Mouse (Mus musculus) liver, embryonic 14.5 days (tissue): ENCODE data around the gene Foxp2. TPM values are rescaled to one million over a fixed set of nuclear protein-coding genes. Genes with fewer than 3 reads are reported as not detected.

ENCODE experiments used
- ATAC-seq: fragments of 200-750 bp; cut with Nextera tagmentation; 2 replicates; pipeline ENCODE4 v1.8.0; 2017; ENCODE audit warnings: moderate number of reproducible peaks, mild to moderate bottlenecking, moderate library complexity; ENCODE audit not compliant: insufficient read depth
- DNase-seq, 3 experiments: peaks; one replicate each; pipeline ENCODE4 v3.0.0-alpha.2; 2012 to 2013; ENCODE audit warnings: low read depth in 3 of 3, low spot score in 3 of 3
- H3K27ac ChIP-seq: fragments of 300-500 bp; sonication (generic); 2 replicates; pipeline ENCODE4 v1.5.1; 2014; ENCODE audit warnings: moderate library complexity, mild to moderate bottlenecking, control low read depth, inconsistent platforms
- H3K27me3 ChIP-seq: fragments of 300-500 bp; sonication (generic); 2 replicates; pipeline ENCODE4 v1.6.1; 2014; ENCODE audit warnings: mild to moderate bottlenecking, low read length, moderate library complexity; ENCODE audit not compliant: control insufficient read depth, insufficient read depth
- H3K36me3 ChIP-seq: fragments of 300-500 bp; sonication (generic); replicated peaks from 2 replicates; pipeline ENCODE4 v1.6.1; 2014; ENCODE audit warnings: low read depth; ENCODE audit not compliant: control insufficient read depth, insufficient read depth
- H3K4me1 ChIP-seq, 2 experiments: fragments of 200-500 bp in 1 of 2; fragments of 300-500 bp in 1 of 2; sonication (generic) in 1 of 2; replicated peaks; 2 replicates each; pipeline ENCODE4 v1.6.1; 2012 to 2014; ENCODE audit warnings: antibody characterized with exemption in 1 of 2, inconsistent platforms in 1 of 2, low read length in 1 of 2; ENCODE audit not compliant: control insufficient read depth in 2 of 2, insufficient read depth in 2 of 2
- H3K4me2 ChIP-seq: fragments of 300-500 bp; sonication (generic); 2 replicates; pipeline ENCODE4 v1.6.1; 2014; ENCODE audit warnings: low read depth, mild to moderate bottlenecking, control low read depth, moderate library complexity
- H3K4me3 ChIP-seq, 2 experiments: fragments of 200-500 bp in 1 of 2; fragments of 300-500 bp in 1 of 2; sonication (generic) in 1 of 2; 2 replicates each; pipeline ENCODE4 v1.5.1; 2012 to 2014; ENCODE audit warnings: low read depth in 2 of 2, low read length in 2 of 2, mild to moderate bottlenecking in 2 of 2, control low read depth in 1 of 2, inconsistent platforms in 1 of 2, moderate library complexity in 1 of 2; ENCODE audit not compliant: insufficient read depth in 1 of 2
- H3K9ac ChIP-seq: fragments of 300-500 bp; sonication (generic); replicated peaks from 2 replicates; pipeline ENCODE4 v1.6.1; 2014; ENCODE audit warnings: mild to moderate bottlenecking, control low read depth, moderate library complexity
- H3K9me3 ChIP-seq: fragments of 300-500 bp; sonication (generic); 2 replicates; pipeline ENCODE4 v1.6.1; 2016; ENCODE audit warnings: low read length, mixed read lengths; ENCODE audit not compliant: control insufficient read depth
- CTCF ChIP-seq: IDR thresholded peaks from 2 replicates; pipeline ENCODE4 v1.5.1; 2016; ENCODE audit warnings: antibody characterized with exemption, low read depth, control low read depth
- EP300 ChIP-seq: IDR thresholded peaks from 2 replicates; pipeline ENCODE4 v1.6.1; 2016; ENCODE audit warnings: antibody characterized with exemption, low read depth
- WGBS: fragments of 180-500 bp; shearing (Covaris S2); extraction: QIAGEN DNeasy Blood & Tissue Kit; methylation state at CpG from one replicate; pipeline ENCODE4 v1.1.7; 2014; ENCODE audit not compliant: insufficient replicate concordance; 5-methylcytosine and 5-hydroxymethylcytosine counted together
- polyA plus RNA-seq, 2 experiments: library from polyadenylated mRNA; depleted of rRNA in 1 of 2; stranded (reverse) in 1 of 2; unstranded in 1 of 2; fragments of >200 nt; fragmentation: Nextera tagmentation in 1 of 2; extraction: Ambion mirVana in 1 of 2; gene quantifications; 2 replicates each; pipeline versions ENCODE4 v1.2.1 to v1.2.3; 2012 to 2014

Foxp2 gene
- polyA plus RNA-seq, 2 experiments = 0.27 to 0.28 TPM

DNA sequence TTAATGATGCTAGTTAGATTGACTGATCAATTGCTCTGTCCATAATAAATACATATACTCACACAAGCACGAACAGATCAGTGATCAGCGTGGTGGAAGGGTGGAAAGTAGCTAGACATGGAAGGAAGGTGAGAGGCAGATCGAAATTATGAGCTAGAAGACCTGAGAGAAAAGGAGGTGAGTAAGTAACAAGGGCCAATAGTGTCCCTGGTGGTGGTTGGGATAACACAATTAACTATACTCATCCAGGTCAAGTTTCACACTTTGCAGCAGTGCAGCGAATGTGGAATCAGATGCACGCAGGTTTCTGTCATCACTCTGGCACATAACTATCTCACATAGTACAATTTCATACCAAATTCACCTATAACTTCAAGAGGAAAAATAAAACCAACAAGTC, 291.7 kb downstream of the Foxp2 start:
- Histone ChIP-seq H3K4me1 (no peaks in the 10 kb centered on the region), H3K27me3 (no peaks in the 10 kb centered on the region), H3K9ac (no peak overlapping the region), H3K36me3 (no peaks in the 10 kb centered on the region), H3K4me2 (no peak overlapping the region), H3K4me3 (no peak overlapping the region), H3K27ac (no peak overlapping the region), H3K9me3 (no peaks in the 10 kb centered on the region)
- no peak for DNase-seq
- TF ChIP-seq CTCF (no peak), EP300 (no peak)
- ATAC-seq = no peak
- WGBS = 46% methylated on average over 5 of the region's 5 CpGs

DNA sequence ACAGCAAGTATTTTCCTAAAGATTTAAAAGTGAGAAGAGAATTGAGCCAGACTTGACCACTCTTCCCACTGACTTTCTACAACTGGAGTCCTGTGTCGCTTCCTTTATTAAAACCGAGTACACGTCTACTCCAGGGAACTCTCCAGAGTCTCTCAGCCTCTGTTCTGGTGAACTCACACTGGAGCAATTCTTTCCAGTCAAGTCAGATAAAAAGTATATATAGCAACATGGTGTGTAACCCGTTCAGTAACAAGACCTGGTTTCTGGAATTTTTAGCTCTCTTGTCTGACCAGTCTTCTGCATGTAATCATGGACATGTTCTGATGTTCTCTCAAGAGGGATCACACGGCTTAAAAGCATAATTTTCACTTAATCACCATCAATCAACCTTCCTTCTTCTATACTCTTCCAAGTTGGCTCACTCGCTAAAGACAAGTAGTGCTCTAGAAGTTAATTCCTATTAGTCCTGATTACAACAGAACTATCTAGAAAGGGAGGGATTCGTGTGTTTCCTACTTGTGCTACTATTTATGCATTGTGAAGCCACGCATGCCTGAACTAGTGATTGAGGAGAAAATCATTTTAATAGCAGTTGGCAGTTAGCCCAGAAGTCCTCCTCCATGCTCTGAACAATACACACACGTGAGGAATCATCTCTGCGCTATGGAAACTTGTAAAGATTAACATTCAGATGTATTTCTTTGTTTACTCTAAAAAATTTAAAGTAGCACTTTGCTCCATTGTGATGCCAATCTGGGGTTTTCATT, 341.2 kb downstream of the Foxp2 start:
- no peak for DNase-seq
- no peaks in the 10 kb centered on the region for H3K9me3 ChIP-seq
- WGBS = 61% methylated on average over 10 of the region's 10 CpGs

DNA sequence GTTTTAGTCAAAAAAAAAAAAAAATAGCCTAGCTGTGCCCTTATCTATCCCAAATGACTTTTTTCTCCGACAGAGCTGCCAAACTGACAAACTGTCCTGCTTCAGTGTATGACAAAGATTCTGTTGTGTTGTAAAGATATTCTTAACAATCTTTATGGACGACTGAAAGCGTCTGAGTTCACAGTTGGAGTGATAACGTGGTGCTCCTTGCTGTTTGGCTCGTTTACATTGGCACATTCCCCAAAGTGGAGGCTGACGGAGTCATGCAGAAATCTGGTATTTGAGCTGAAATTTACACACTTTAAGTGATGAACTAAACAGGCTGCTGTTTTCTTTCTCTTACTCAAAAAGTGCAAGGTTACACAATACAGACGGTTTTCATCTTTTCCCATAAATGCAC, 356.2 kb downstream of the Foxp2 start:
- no peak for TF ChIP-seq EP300
- no peak for TF ChIP-seq CTCF
- Histone ChIP-seq H3K4me3 (no peak overlapping the region), H3K27me3 (no peaks in the 10 kb centered on the region), H3K4me2 (no peak overlapping the region), H3K27ac (no peak overlapping the region), H3K36me3 (no peaks in the 10 kb centered on the region), H3K4me1 (no peaks in the 10 kb centered on the region), H3K9ac (no peak overlapping the region), H3K9me3 (no peaks in the 10 kb centered on the region)
- 31% methylated on average over 7 of the region's 7 CpGs for WGBS
- ATAC-seq = no peak
- no peak for DNase-seq

More for the DNA sequence above, 341.2 kb downstream of the Foxp2 start:
- no peak for TF ChIP-seq CTCF
- TF ChIP-seq EP300 = no peak
- Histone ChIP-seq H3K4me3 (no peak overlapping the region), H3K4me2 (no peak overlapping the region), H3K27ac (no peak overlapping the region), H3K4me1 (no peaks in the 10 kb centered on the region), H3K9ac (no peak overlapping the region), H3K27me3 (no peaks in the 10 kb centered on the region), H3K36me3 (no peaks in the 10 kb centered on the region)
- ATAC-seq = no peak

GRCm38 (mm10) chr6:15257893-15258292, 356.7 kb downstream of the Foxp2 start:
- TF ChIP-seq EP300 = no peak
- no peak for TF ChIP-seq CTCF
- Histone ChIP-seq H3K36me3 (no peaks in the 10 kb centered on the region), H3K9me3 (no peaks in the 10 kb centered on the region), H3K9ac (no peak overlapping the region), H3K4me1 (no peaks in the 10 kb centered on the region), H3K27ac (no peak overlapping the region), H3K27me3 (no peaks in the 10 kb centered on the region), H3K4me3 (no peak overlapping the region), H3K4me2 (no peak overlapping the region)
- no peak for ATAC-seq
- DNase-seq = no peak
- WGBS = 70% methylated on average over 6 of the region's 6 CpGs

DNA sequence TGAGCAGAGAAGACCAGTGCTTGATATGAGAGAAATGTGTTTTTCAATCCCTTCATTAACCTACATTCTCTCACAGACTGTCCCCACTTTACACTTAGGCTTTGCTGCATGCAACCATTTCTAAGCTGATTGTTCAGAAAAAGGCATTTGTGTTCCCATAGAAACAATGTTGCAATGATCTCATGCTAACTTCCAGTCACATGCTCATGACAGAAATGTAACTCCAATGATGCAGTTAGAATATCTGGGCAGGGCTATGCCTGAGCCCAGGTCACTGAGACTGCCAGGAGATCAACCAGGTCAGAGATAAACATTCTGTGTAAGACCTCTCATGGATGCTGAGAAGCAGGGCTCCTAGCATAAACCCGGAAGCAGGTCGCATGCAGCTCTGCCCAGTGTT, 367.0 kb downstream of the Foxp2 start:
- no peak overlapping the region for H3K9ac ChIP-seq
- H3K4me3 ChIP-seq = no peak overlapping the region
- H3K27ac ChIP-seq = no peak overlapping the region
- 71% methylated on average over 2 of the region's 2 CpGs for WGBS
- H3K4me1 ChIP-seq = no peaks in the 10 kb centered on the region
- ATAC-seq (no peak), DNase-seq (no peak)
- no peaks in the 10 kb centered on the region for H3K27me3 ChIP-seq
- H3K9me3 ChIP-seq = no peaks in the 10 kb centered on the region
- TF ChIP-seq CTCF = no peak
- no peak for TF ChIP-seq EP300
- no peak overlapping the region for H3K4me2 ChIP-seq
- H3K36me3 ChIP-seq = no peaks in the 10 kb centered on the region
